Mouse (Mus musculus): ENCODE data around the gene Elp4. TPM values are rescaled to one million over a fixed set of nuclear protein-coding genes. Genes with fewer than 3 reads are reported as not detected.
A peak's percentile ranks its signal among the peaks of the same experiment; 100 is the strongest.

Elp4 gene
- polyA plus RNA-seq, 1 experiment, result 3.3 TPM

GRCm38 (mm10) chr2:105661623-105662066 is 242.7 kb downstream of the Elp4 start:
- Histone ChIP-seq H3K36me3 (ENCODE audit: control insufficient read depth, insufficient read depth, low read length) (no peaks in the 10 kb centered on the region), H3K4me3 (ENCODE audit: control insufficient read depth, low read depth, low read length) (no peak overlapping the region), H3K4me1 (ENCODE audit: control insufficient read depth, insufficient read depth, low read length) (peaks cover 7% of the 10 kb centered on the region), H3K27me3 (ENCODE audit: control insufficient read depth, insufficient read depth, low read length) (peaks cover 4% of the 10 kb centered on the region), H3K27ac (ENCODE audit: control insufficient read depth, insufficient read depth, low read depth, low read length) (no peak overlapping the region)
- TF ChIP-seq CTCF (IDR thresholded peaks at IDR 0.05; ENCODE audit: control insufficient read depth, insufficient read depth, insufficient replicate concordance, low read depth, low read length) (no peak), POLR2A (IDR thresholded peaks at IDR 0.05; ENCODE audit: control insufficient read depth, low read depth, low read length) (no peak)

DNA sequence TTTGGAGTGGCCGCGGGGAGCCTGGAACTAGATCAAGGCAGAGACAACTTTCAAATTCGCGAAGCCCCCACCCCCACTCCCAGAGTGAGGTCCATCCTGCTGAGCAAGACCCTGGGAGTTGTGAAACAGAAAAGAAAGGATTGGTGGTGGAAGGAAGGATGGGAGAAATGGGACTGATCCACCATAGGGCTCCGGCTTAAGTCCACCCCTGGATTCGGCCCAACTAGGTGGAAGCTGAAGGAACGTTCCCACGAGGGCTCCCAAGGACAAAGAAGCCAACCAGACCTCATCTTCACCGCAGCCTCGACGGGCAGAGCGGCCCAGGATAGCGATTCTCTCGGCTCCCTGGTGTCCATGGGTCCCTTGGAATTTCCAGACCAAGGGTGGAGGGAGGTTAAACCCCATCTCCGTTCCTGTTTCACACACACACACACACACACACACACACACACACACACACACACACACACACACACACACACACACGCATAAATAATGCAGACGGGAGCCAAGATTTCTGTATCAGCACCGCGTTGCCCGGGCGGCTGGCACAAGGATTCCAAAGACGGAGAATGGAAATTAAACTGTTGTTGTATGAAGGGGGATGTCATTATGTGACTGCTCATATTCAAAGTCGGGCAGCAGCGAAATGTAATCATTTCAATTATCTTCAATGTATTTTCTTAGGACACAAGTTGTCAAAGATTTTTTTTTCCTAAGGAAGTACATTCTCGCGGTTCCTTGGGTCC is 243.3 kb downstream of the Elp4 start:
- peaks cover 7% of the 10 kb centered on the region for H3K4me1 ChIP-seq (ENCODE audit: control insufficient read depth, insufficient read depth, low read length)
- no peak overlapping the region for H3K27ac ChIP-seq (ENCODE audit: control insufficient read depth, insufficient read depth, low read depth, low read length)
- no peaks in the 10 kb centered on the region for H3K36me3 ChIP-seq (ENCODE audit: control insufficient read depth, insufficient read depth, low read length)
- H3K27me3 ChIP-seq (ENCODE audit: control insufficient read depth, insufficient read depth, low read length), result peaks cover 2% of the 10 kb centered on the region
- H3K4me3 ChIP-seq (ENCODE audit: control insufficient read depth, low read depth, low read length), result no peak overlapping the region
- TF ChIP-seq CTCF (IDR thresholded peaks at IDR 0.05; ENCODE audit: control insufficient read depth, insufficient read depth, insufficient replicate concordance, low read depth, low read length), result no peak
- no peak for TF ChIP-seq POLR2A (IDR thresholded peaks at IDR 0.05; ENCODE audit: control insufficient read depth, low read depth, low read length)

- no peaks in the 10 kb centered on the region for H3K36me3 ChIP-seq (ENCODE audit: control insufficient read depth, insufficient read depth, low read length)
- TF ChIP-seq CTCF (IDR thresholded peaks at IDR 0.05; ENCODE audit: control insufficient read depth, insufficient read depth, insufficient replicate concordance, low read depth, low read length) (no peak), POLR2A (IDR thresholded peaks at IDR 0.05; ENCODE audit: control insufficient read depth, low read depth, low read length) (no peak)
- peak overlapping the region; percentile 31; the same call in 1 of the 2 replicates for H3K4me3 ChIP-seq (ENCODE audit: control insufficient read depth, low read depth, low read length)
- no peak overlapping the region for H3K27ac ChIP-seq (ENCODE audit: control insufficient read depth, insufficient read depth, low read depth, low read length)
- peaks cover 7% of the 10 kb centered on the region for H3K4me1 ChIP-seq (ENCODE audit: control insufficient read depth, insufficient read depth, low read length)
- peaks cover 2% of the 10 kb centered on the region for H3K27me3 ChIP-seq (ENCODE audit: control insufficient read depth, insufficient read depth, low read length)
Observed at GRCm38 (mm10) chr2:105659926-105660873, 244.2 kb downstream of the Elp4 start.

GRCm38 (mm10) chr2:105659350-105659749 is 245.0 kb downstream of the Elp4 start:
- TF ChIP-seq CTCF (IDR thresholded peaks at IDR 0.05; ENCODE audit: control insufficient read depth, insufficient read depth, insufficient replicate concordance, low read depth, low read length), result no peak
- no peak for TF ChIP-seq POLR2A (IDR thresholded peaks at IDR 0.05; ENCODE audit: control insufficient read depth, low read depth, low read length)
- peaks cover 2% of the 10 kb centered on the region for H3K27me3 ChIP-seq (ENCODE audit: control insufficient read depth, insufficient read depth, low read length)
- no peak overlapping the region for H3K4me3 ChIP-seq (ENCODE audit: control insufficient read depth, low read depth, low read length)
- H3K4me1 ChIP-seq (ENCODE audit: control insufficient read depth, insufficient read depth, low read length), result peaks cover 7% of the 10 kb centered on the region
- H3K36me3 ChIP-seq (ENCODE audit: control insufficient read depth, insufficient read depth, low read length), result no peaks in the 10 kb centered on the region
- no peak overlapping the region for H3K27ac ChIP-seq (ENCODE audit: control insufficient read depth, insufficient read depth, low read depth, low read length)

DNA sequence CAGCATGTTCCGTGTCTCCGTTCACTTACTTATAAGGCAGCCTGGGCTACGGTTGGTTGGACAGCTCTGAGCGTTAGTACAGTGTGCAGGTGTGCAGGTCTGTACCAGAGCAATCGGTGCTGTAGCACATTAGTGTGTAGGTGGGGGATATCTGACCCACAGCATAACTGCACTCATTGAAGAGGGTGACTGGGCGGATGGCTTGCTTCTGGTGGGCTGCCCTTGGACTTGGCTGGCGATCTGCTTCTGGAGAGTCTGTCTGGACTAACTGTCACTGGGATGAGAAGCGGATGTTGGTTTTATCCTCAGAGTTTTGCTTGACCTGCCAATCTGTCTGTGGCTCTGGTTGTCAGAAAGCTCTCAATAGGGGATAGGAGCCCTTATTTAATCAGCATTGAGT is 247.9 kb downstream of the Elp4 start:
- TF ChIP-seq CTCF (IDR thresholded peaks at IDR 0.05; ENCODE audit: control insufficient read depth, insufficient read depth, insufficient replicate concordance, low read depth, low read length) (no peak), POLR2A (IDR thresholded peaks at IDR 0.05; ENCODE audit: control insufficient read depth, low read depth, low read length) (no peak)
- peaks cover 2% of the 10 kb centered on the region for H3K27me3 ChIP-seq (ENCODE audit: control insufficient read depth, insufficient read depth, low read length)
- peaks cover 7% of the 10 kb centered on the region for H3K4me1 ChIP-seq (ENCODE audit: control insufficient read depth, insufficient read depth, low read length)
- H3K4me3 ChIP-seq (ENCODE audit: control insufficient read depth, low read depth, low read length), result no peak overlapping the region
- no peak overlapping the region for H3K27ac ChIP-seq (ENCODE audit: control insufficient read depth, insufficient read depth, low read depth, low read length)
- no peaks in the 10 kb centered on the region for H3K36me3 ChIP-seq (ENCODE audit: control insufficient read depth, insufficient read depth, low read length)

Other genes with a start within 250 kb of the Elp4 start
- gene Pax6, start 235.7 kb downstream of the Elp4 start, polyA plus RNA-seq (2012; rRNA removed), result 0.32 and 0.35 TPM in 2 replicates
- 52.9 and 66.7 TPM in 2 replicates for gene Immp1l, start 74 bp upstream of the Elp4 start, polyA plus RNA-seq (2012; rRNA removed)
- gene Dnajc24, start 99.0 kb upstream of the Elp4 start, polyA plus RNA-seq (2012; rRNA removed), result 9.6 and 9.7 TPM in 2 replicates